ENCODE assay signal across 13 mouse cellular contexts in the genomic region with DNA sequence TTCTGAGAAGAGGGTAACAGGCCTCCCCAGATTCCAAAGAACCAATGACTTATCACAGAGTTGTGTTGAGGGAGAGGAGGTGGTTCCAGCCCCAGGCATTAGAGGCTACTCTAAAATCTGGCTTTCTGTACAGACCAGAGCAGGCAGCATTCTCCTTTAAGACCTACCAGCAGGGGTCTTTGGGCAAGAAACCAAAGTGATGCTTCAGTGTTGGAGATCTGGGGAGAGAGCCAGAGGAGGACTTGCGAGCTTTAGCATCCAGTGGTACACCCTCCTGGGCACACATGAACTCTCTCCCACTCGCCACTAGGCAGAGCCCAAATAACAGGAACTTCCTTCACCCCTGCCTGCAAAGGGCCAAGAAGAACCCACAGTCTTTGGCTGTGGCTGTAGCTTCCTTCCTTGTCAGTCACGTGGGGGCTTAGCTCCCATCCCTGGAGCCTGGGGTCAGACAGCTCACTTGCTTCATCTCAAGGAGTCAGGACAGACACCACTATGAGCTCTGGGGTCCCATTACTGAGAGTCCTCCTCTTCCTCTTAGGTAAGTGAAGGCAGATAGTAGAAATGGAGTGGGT. TPM values are rescaled to one million over a fixed set of nuclear protein-coding genes. Genes with fewer than 3 reads are reported as not detected.
DNase-seq lines count a peak whose midpoint lies in the region; ATAC-seq lines count a peak whose summit lies in the region.
"Had no signal": no experiment of that assay in that cellular context is flagged by ENCODE, and none has a peak within 500 bp of the region (broad histone marks: within the 10 kb centered on the region; RNA-seq: fewer than 3 reads in every experiment).

A gene (plus strand): TSS at position 408 of the 575 bp plus-strand sequence.

- no peaks in the 10 kb centered on the region for H3K4me1 ChIP-seq in brown adipose tissue, adult 24 weeks (ENCODE audit: control insufficient read depth, insufficient read depth, insufficient read length, low read length)
- H3K4me1 ChIP-seq: embryonic facial prominence, embryonic 13.5 days; forebrain, embryonic 15.5 days had no signal

- no peak for ATAC-seq in CD4-positive, CD25-positive, alpha-beta regulatory T cell, adult 4 months
- peak; percentile 91 for ATAC-seq in megakaryocyte progenitor cell, adult 5-6 weeks (replicated peaks; ENCODE audit: poor library complexity)
- ATAC-seq: forebrain, embryonic 15.5 days had no signal

- peak within 1 kb of the TSS; percentile 58 for H3K27ac ChIP-seq in brown adipose tissue, adult 24 weeks (replicated peaks; ENCODE audit: low read depth, low read length)
- H3K27ac ChIP-seq: embryonic facial prominence, embryonic 13.5 days; forebrain, embryonic 15.5 days had no signal

- peak; percentile 23 for DNase-seq in CD4-positive, CD25-positive, alpha-beta regulatory T cell, adult 2 months (ENCODE audit: low read depth, low spot score)
- peak; percentile 42 for DNase-seq in layer of hippocampus, adult 9-11 months
- DNase-seq in layer of hippocampus, postnatal 10 days (ENCODE audit: low spot score in 2 of 2) = no peak
- no peak for DNase-seq in right cerebral cortex, postnatal 4 days
- no peak for DNase-seq in B cell, adult 2 months
- DNase-seq: cerebellum, adult 2 months; heart, postnatal 4 days; lung, embryonic 14.5 days had no signal

- H3K4me3 ChIP-seq in brown adipose tissue, adult 24 weeks (ENCODE audit: insufficient read depth, low read depth, low read length) = peak within 1 kb of the TSS; percentile 37
- H3K4me3 ChIP-seq: embryonic facial prominence, embryonic 13.5 days; forebrain, embryonic 15.5 days had no signal

RNA-seq across cellular contexts. Expression of the gene that starts here (rescaled TPM):
- 1 to 10 TPM; 3.7 to 4.9 TPM for polyA plus RNA-seq in CD4-positive, CD25-positive, alpha-beta regulatory T cell, adult 4 months (2017; shearing (Covaris generic))
- under 1 TPM; 0.49 to 0.78 TPM for total RNA-seq in layer of hippocampus, postnatal 10 days (2021)
- 1.1 TPM in 1 of 2 replicates, not detected in the other for polyA plus RNA-seq in brown adipose tissue, adult 24 weeks (2012; ENCODE audit: insufficient read depth, insufficient read length, missing spikeins)
- 24.0 and 26.7 TPM in 2 replicates for total RNA-seq in megakaryocyte progenitor cell, adult 5-6 weeks (2015)
- total RNA-seq in megakaryocyte progenitor cell, adult 5-6 weeks (2017) = 14.4 and 23.7 TPM in 2 replicates

Comparison
In these comparisons a context has a peak if more than half of its experiments do, and no peak if none do; other contexts are left out.
1. RNA of the gene that starts here (total RNA-seq): 14.4 to 26.7 TPM in megakaryocyte progenitor cell, adult 5-6 weeks; 0.49 to 0.78 TPM in layer of hippocampus, postnatal 10 days; every median in the first group is over 4 times any median in the second.
2. DNase-seq: peak in CD4-positive, CD25-positive, alpha-beta regulatory T cell, adult 2 months (single experiment) and layer of hippocampus, adult 9-11 months (single experiment); none in layer of hippocampus, postnatal 10 days (0 of 2), right cerebral cortex, postnatal 4 days (single experiment) and B cell, adult 2 months (0 of 2).